Mouse (Mus musculus): ENCODE data around the gene Rbmxl1.
"Not testable (repeated sequence)": the region's sequence is repeated elsewhere in the genome, so short reads cannot be mapped to it uniquely, and the experiment has no call there.

The Rbmxl1 gene

DNA sequence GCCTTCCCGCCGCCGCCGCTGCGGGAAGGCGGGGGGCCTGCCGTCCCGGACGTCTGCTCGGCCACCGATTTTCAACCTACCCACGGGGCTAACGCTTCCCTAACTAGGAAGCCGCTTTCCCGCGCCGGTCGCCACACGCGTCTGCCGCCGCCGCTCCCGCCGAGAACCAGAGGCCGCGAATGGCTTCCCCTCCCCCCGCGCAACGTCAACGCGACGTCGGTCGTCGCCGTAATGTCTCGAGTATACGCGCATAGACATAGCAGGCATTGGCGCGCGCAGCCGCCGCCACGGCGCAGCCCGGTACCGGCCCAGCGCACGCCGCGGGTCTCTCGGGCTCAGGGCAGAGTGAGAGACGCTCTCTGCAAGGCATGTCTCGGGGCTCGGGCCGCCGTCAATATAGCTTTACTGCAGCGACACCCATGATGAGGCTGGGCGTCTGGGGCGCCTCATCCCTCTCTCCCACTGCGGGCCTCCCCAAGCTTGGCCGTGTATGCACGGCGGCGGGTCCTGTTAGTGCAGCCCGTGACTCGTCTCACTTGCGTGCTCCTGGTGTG is at the start of gene Rbmxl1:
Rbmxl1 (minus strand) TSS at position 180 of the 554 bp plus-strand sequence.
- in situ Hi-C loops (cut with MboI, MseI): no loop called here

DNA sequence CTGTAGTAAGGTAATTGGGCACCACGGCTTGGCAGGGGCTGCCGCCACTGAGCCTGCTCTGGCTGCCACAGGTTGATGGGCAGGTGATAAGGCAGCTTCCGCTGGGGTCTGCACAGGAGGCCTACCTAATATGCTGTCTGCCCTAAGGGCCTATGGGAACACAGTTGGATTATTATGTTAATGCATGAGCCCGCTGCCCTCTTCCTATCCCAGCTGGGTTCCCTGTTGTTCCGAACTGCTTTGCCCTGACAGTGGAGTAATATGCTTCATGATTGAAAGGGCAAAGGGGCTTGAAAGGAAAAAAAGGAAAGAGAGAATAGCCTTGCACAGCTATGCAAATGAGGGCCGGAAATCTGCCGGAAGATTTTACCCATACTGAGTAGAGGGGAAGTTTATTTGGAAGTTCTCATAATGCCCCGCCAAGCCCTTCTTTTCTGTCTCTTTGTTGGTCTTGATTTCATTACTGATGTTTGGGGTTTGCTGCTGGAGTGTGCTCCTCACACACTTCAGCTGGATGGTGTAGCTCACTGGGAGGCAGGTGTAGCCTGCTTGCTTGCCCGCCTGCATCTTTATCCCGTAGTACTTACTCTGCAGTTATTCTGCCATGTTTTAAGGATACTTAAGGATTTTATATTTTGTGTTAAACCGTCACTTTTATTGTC is 48.2 kb upstream of the Rbmxl1 start:
- in situ Hi-C loops (cut with MboI, MseI): no loop called here

DNA sequence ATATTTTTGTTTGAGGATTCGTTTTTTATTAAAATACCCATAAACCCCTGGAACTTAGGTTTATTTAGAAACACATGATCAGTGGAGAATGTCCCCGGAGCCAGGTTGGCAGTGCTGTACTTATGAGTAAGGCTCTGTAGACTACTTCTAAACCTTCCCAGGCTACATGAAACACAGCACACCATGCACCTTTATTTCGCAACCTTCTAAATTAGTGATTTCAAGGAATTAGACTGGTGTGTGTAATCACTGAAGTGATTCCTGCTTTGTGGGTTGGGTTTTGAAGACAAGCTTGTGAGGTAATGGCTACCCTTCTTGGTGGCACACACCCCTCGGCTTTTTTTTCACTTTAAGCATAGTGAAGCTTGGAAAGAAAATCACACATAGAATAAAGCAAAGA is 47.1 kb upstream of the Rbmxl1 start:
- in situ Hi-C loops (cut with MboI, MseI): no loop called here

DNA sequence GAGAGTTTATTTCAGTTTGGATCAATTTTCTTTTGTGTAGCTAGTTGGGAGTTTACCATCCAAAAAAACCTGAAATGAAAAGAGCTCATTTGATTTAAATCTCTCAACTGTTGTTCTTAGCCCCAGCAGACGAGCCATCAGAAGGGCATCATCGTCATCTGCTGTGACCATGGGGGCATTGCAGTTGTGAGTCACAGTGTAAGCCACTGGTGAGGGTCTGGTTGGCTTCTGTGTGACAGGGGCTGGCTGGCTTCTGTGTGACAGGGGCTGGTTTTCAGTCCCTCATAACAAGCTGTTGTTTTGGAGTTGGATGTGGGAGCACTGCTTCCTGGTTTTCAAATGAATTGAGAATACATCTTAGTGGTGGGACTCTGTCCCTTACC is 42.0 kb upstream of the Rbmxl1 start:
- in situ Hi-C loops (cut with MboI, MseI): no loop called here

DNA sequence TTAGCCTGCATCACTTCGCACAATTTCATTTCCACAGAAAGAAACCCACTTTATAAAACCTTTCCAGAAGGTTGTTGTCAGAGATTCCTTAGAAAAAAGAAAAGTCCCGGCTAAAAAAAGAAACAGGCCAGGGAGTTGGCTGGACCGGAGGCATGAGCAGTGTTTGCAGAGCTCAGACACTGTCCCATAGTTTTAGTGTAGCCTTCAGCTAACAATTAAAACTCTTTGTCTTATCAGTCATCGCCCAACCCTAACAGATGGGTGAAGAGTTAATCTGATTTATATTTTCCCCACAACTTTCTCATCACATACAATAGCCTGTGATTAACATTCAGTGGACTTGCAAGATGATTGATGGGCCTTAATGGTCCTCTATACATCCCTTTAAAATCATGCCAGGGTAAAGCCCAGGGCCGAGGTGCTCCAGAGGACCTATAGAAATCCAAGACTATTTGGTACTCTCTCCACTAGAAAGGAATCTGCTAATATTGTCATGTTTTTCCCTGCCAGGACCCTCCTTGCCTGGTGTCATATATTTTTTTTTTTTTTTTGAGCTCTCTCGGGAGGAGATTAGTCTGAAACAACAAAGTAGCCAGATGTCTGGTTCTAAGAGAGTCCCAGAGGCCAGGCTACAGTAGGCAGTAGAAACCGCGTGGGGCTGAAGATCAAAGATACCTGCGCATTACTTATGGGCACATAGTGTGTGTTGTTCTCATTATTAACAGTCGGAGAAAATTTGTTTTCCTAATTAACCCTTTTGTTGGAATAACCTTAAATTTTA is 41.5 kb upstream of the Rbmxl1 start:
- in situ Hi-C loops (cut with MboI, MseI): no loop called here

DNA sequence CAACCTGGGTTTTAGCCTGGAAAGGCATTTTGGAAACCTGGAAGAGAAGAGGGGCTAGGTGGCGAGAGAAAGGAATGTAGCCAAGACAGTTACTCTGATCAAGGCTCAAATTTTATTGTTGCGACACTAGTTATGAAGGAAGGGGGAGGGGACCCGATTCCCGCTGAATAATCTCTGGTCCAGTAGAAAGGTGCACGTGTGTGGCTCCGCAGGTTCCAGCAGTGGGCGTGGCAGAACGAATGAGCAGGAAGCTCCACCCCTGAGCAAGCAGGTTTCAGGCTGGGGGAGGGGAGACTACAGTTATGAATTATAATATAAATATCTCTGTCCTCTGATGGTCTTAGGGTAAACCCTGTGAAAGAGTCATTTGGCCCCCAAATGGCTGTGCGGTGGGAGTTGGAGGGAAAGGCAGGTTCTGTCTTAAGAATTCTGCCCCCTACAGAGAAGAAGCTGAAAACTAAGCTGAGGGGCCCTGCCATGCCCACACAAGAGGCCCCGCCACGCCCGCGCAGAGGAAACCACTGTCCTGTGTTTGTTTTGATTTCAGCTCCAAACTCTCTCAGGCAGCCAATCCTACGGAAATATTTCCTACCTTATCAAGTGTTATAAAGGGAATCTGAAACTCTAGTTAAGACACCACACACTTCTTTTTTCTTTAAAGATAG is 36.6 kb upstream of the Rbmxl1 start:
- in situ Hi-C loops (cut with MboI, MseI): not testable (repeated sequence)

DNA sequence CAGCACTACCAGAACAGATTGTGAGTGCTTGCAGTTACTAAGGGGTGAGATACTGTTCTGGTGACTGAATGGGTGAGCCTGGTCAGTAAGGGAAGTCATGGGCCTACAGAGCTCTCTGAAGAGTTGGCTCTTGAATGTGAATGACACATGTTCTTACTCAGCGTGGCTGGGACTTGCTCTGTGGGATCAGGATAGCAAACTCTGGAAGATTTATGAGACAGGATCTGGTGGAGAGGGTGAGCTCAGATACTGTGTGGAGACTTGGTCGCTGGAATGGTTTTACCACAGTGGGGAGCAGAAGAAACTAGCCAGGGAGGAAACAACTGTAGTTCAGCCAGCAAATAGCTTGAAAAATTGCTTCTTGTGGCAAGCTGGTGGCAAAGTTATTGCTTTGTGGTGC is 35.8 kb upstream of the Rbmxl1 start:
- in situ Hi-C loops (cut with MboI, MseI): no loop called here

DNA sequence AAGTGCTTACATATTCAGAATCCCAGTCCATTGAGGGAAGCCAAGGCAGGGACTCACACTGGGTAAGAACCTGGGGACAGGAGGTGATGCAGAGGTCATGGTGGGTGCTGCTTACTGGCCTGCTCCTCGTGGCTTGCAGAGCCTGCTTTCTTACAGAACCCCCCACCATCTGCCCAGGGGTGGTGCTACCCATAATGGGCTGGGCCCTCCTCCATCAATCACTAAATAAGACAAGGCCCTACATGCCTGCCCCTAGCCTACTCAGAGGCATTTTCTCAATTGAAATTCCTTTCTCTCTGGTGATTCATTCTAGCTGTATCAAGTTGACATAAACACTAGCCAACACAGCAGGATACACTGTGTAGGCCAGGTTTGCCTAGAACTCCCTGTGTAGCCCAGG is 34.9 kb upstream of the Rbmxl1 start:
- in situ Hi-C loops (cut with MboI, MseI): no loop called here

DNA sequence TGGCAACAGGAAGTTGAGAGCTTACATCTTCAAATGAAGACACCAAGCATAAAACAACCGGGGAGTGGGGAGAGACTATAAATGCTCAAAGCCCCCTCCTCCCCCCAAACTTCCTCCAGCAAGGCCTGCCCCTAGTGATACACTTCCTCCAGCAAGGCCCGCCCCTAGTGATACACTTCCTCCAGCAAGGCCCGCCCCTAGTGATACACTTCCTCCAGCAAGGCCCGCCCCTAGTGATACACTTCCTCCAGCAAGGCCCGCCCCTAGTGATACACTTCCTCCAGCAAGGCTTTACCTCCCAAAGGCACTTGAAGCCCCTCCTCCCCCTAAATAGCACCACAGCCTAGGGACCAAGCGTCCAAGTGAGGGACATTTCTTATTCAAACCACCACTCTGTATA is 34.0 kb upstream of the Rbmxl1 start:
- in situ Hi-C loops (cut with MboI, MseI): not testable (repeated sequence)

DNA sequence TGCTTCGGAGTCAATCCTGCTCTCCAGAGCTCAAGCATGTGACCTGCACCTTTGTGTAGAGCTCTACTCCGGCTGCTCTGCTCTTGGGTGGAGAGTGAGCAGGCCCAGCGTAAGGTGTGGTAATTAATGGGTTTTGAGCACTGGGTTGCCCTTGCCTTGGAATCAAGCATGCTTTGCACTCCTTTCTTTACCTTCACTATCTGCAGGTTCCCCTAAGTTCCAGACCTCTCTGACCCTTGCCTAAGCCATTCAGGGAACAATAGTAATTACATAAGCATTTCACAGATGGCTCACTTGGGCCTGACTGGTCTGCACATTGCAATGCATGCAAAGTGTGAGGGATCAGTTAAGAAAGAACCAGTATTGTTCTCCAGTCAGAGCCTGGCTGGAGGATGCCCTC is 29.1 kb upstream of the Rbmxl1 start:
- in situ Hi-C loops (cut with MboI, MseI): no loop called here

DNA sequence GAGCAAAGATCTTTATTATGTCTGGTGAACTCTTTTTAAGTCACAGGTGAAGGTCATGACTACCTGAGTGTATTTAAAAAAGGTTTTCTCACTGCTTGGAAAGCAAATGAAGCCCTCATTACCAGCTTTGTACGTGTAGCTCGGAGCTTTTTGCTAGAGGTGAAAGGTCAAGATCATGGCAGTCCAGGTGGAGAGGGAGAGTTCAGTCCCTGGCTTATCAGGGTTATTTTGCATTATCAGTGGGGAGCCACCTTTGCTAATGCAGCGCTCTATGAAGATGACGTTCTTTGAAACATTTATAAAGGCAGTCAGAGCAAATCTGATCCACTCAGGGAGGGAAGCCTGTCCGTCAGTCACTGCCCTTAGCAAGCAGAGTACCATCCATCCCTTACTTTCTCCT is 28.0 kb upstream of the Rbmxl1 start:
- in situ Hi-C loops (cut with MboI, MseI): no loop called here

DNA sequence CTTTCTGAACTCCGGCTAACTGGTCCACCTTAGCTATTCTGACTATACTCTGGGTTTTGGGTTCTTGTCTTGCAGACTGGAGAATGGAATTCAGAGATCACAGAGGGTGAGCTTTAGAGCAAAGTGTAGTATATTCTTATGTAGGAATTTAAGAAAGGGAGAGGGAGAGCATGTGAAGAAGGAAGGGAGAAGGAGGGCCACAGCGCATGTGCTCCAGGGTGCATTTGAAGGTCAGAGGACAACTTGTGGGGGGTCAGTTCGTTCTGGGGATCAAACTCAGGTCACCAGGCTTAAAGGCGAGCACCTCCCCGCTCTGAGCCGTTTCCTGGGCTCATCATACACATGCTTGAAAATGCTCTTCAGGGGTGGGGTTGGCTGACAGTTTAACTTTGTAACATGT is 25.3 kb upstream of the Rbmxl1 start:
- in situ Hi-C loops (cut with MboI, MseI): no loop called here

DNA sequence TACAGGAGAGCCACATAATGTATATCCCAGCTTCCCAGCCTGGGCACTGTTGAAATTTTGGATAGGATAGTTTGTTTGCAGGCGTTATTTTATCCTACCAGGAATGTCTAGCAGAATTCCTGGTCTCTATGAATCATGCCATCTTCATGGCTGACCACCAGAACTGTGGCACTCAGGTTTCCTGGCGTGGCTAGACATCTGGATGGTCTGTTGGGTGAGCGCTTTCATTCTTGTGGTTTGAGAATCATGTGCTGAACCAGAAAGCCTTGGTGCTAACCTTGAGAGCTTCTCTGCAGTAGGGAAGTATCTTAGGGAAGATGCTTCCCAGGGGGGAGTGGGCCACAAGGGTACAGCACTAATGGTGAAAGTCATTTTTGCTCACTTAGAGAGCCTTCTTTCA is 6.4 kb upstream of the Rbmxl1 start:
- in situ Hi-C loops (cut with MboI, MseI): no loop called here

DNA sequence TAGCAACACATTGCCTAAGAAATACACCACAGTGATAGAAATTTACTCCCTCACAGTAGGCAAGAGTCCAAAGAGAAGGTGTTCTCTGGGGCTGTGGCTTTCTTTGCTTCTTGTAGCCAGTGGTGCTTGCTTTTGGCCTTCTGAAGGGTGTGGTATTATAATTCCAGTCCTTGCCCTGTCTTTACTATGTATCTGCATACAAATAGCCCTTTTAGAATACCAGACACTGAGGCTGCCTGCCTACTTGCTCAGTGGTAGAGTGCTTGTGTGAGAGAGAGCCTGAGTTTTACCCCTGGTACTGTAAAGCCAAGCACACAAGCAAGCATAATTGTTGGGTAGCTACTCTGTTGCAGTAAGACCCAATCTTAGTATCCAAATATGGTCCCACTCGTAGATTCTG is 6.0 kb upstream of the Rbmxl1 start:
- in situ Hi-C loops (cut with MboI, MseI): no loop called here

DNA sequence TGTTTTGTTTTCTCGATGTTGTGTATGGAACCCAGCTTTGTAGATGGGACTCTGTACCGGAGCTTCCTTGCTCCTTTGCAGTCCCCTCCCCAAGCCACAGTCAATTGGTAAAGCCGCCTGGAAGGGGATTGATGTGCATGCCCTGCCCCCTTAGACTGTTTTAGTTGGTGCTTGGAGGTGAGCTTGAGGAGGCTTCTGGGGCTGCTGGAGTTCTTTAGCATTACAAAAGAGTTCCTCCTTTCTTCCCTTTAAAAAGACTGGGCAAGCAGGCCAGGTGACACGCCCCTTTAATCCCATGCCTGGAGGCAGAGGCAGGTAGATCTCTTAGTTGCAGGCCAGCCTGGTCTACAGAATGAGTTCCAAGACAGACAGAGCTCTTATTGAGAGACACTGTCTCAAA is 4.4 kb upstream of the Rbmxl1 start:
- in situ Hi-C loops (cut with MboI, MseI): no loop called here

DNA sequence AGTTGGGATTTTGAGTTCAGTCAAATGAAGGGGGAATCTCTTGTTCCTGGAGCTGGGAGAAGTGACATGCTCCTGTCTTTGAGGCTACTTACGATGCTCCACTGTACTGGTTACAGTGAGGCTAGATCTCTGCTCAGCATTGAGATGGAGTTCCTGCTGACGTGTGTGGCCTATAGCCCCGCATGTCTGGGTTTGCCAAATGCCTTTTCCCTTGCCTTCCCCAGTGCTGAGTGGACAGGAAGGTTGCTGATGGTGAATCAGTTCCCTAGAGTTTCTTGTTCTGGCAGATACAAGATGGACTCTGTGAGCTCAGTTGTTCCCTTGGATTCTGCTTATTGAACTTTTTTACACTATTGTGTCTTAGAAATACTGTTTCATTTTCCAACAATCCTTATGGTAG is 2.2 kb upstream of the Rbmxl1 start:
- in situ Hi-C loops (cut with MboI, MseI): no loop called here

DNA sequence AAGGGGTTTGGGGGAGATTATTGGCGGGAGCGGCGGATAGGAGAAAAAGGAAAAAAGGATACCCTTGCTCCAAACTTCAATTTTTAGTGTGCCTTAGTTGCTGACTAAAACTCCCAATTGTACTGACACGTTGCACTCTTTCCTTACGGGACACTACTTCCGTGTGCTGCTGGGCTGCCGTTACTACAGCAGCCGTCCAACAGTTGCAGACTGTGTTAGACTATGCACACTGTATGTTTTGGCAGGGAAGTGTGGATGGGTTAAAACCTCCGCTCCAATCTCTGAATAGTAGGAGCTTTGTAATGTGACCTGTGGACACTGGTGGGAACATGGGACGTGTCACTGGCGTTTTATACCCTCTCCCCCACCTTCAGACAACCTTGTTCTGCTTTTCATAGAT is 1.4 kb upstream of the Rbmxl1 start:
- in situ Hi-C loops (cut with MboI, MseI): no loop called here

DNA sequence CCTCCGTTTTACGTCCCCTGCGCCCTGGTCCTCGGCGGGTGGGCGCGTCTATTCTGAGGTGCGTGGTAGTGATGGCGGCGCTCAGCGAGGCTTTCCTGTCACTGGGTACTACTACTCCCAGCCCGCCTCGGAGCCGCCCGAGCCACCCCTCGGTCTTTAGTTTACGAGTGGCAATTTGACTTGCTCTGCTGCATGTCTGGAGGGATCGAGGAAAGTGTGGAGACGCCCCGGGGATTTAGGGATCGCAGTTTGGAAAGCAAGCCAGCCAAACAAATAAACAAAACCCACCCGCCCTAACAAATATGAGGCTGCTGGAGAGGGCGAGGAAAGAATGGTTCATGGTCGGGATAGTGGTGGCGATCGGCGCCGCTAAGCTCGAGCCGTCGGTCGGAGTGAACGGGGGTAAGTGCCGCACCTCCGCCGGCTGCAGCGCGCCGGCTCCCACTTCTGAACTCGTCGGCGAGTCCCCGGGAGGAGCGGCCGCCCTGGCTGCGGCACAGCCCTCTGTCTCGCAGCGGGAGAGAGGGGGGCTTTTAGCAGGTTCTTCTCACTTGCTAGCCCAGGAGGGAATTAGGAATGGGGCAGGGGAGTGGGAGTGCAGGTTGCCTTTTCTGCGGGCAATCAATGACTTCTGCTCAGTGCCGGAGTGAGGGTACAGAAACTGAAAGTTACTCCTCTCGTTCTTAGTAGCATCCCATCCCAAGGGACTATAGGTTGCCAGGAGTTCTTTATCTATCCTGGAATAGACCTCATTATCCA is 754 bp upstream of the Rbmxl1 start, which contains the start of gene Slc10a7:
Slc10a7 (plus strand) TSS at position 74 of the 759 bp plus-strand sequence.
- in situ Hi-C loops (cut with MboI, MseI): no loop called here

DNA sequence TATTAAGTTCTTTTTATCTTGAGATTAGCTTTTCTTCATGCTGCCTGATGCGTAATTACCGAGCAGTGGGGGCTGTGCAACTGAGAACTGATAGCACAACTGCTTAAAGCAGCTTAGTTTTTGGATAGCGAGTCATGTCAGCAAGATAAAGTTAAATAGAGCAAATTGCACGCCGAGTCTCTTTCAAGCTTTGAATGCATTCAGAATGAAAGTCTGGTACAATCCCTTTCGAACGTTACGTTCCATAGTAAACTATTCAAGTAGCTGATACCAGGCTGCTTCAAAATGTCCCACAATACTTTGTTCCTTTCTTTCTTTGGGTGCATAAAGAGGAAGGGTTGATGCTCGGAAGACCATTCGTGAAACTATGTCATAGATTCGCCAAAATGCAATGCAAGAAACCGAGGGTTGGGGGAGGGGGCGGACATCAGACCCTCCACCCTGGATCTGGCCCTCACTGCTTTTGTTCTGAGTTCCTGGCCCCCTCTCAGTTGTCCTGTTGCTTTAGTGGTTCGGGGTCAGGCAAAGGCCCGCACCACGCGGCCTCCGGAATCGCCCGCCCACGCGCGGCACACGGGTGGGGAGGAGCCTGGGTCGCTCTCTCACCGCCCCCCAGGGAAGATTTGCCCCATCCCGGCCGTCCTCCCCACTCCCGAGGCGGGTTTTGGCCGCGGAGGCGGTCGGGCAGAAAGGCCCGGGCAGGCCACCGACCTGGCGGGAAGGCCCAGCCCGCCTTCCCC is 549 bp downstream of the Rbmxl1 start:
- in situ Hi-C loops (cut with MboI, MseI): no loop called here

DNA sequence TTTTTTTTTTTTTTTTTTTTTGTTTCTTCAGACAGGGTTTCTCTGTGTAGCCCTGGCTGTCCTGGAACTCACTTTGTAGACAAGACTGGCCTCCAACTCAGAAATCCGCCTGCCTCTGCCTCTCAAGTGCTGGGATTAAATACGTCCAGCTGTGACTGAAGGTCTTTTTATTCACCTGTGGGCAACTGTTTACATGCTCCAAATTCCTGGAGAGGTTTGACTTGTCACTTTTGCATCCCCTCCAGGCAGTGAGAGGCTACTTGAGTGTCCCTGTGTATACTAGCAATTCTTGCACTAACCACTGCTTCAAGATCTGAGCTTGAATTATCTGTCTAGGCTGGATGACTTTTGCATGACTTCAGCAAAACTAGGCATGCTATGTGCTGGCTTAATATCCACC is 6.0 kb downstream of the Rbmxl1 start:
- in situ Hi-C loops (cut with MboI, MseI): no loop called here

DNA sequence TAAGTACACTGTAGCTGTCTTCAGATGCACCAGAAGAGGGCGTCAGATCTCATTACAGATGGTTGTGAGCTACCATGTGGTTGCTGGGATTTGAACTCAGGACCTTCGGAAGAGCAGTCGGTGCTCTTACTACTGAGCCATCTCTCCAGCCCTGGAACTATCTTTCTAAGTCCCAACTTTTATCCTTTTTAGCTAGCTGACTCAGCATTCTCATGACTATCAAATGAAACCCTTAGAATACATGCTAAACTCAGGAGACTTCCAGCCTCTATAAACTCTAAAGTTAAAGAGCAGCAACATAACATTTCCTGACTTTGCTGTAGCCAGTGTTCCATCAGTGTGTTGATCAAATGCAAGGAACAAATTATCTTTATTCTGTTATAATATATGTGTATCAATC is 12.4 kb downstream of the Rbmxl1 start:
- in situ Hi-C loops (cut with MboI, MseI): not testable (repeated sequence)
